Mouse (Mus musculus) left cerebral cortex, adult 8-10 months (tissue): ENCODE measurements around the gene Enox1. TPM values are rescaled to one million over a fixed set of nuclear protein-coding genes. Genes with fewer than 3 reads are reported as not detected.
"Not testable (repeated sequence)": the region's sequence is repeated elsewhere in the genome, so short reads cannot be mapped to it uniquely, and the experiment has no call there.

Experiments
- DNase-seq, 2 experiments: peaks; one replicate each; pipeline ENCODE4 v3.0.0; 2022; ENCODE audit warnings: low spot score in 2 of 2
- total RNA-seq, 4 experiments: library from RNA; stranded (reverse); gene quantifications; 2 replicates each; pipeline ENCODE4 v1.2.4; 2022

The Enox1 gene
- 10 to 100 TPM; 38.1 to 46.3 (median 40.3) TPM for total RNA-seq

- DNase-seq: peak; percentile 74 to 77
Observed at GRCm38 (mm10) chr14:77156222-77156910, at the start of gene Enox1. Enox1 (plus strand) TSS chr14:77156763.

DNA sequence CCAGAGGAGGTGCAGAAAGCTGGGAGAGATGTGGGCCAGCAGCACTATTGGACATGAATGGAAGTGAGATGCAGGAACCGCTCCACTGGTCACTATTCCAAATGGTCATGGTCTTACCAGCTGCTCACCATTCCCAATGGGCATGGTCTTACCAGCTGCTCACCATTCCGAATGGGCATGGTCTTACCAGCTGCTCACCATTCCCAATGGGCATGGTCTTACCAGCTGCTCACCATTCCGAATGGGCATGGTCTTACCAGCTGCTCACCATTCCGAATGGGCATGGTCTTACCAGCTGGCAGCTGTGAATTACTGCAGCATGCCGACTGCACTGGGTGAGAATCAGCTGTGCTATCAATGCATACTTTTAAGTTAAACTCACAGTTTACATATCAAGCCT, 45.9 kb upstream of the Enox1 start:
- DNase-seq: not testable (repeated sequence)

DNA sequence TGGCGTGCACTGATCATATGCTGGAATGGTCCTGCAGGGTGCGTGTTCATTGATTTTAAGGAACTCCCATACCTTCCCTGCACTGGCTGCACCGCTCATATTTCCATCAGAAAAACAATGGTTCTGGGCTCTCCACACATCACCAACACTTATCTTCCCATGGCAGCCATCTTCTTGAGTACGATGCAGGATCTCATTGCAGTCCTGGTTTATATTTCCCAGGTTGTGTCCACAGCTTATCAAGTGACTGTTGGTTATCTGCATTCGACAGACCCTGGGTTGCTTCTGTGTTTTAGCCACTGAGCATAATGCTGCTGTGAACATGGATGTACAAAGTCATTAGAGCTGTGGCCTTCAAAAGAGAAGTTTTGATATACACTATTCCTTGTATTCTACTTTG, 26.0 kb upstream of the Enox1 start:
- DNase-seq: no peak

GRCm38 (mm10) chr14:77136936-77137335, 19.6 kb upstream of the Enox1 start:
- DNase-seq: no peak

- no peak for DNase-seq
Observed at GRCm38 (mm10) chr14:77141324-77142282, 15.0 kb upstream of the Enox1 start.

DNA sequence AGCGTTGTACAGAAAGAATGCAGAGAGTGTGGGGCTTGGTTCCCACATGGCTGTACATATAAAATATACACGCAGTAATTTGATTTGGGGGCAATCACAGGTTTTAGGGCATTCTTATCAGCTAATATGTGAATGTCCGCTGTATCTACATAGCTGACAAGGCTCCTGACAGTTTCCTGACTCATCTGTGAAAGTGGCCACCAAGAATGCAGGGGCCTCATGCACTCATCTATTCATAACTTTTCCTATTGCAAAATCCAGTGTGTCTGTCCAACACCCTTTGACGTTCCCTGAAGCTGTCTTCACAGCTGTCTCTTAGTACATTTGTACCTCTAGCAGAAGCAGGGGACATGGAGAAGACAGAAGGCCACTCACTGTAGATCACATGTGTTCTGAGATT, 11.5 kb upstream of the Enox1 start:
- DNase-seq: no peak

GRCm38 (mm10) chr14:77147635-77148034, 8.9 kb upstream of the Enox1 start:
- DNase-seq: no peak

GRCm38 (mm10) chr14:77150556-77150955, 6.0 kb upstream of the Enox1 start:
- DNase-seq: no peak

DNA sequence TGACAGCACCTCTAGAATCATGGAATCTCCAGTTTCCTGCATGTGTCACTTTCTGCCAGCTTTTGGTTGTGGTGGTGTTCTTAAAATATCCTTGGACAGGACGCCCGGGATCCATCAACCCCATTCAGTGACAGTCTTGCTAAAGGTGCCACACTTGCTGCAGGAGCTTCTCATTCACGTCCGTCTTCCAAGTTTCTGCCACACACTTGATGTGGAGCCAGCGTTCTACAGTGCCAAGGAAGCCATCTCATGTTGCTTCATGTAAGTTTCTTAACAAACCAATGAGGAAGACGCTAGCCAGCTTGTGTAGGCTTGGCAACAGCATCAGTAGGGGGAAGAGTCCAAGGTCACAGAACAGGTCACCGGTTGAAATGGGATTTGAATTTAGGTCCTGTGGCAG, 5.1 kb upstream of the Enox1 start:
- no peak for DNase-seq

- no peak for DNase-seq
Observed at GRCm38 (mm10) chr14:77156911-77157504, 445 bp downstream of the Enox1 start.

DNA sequence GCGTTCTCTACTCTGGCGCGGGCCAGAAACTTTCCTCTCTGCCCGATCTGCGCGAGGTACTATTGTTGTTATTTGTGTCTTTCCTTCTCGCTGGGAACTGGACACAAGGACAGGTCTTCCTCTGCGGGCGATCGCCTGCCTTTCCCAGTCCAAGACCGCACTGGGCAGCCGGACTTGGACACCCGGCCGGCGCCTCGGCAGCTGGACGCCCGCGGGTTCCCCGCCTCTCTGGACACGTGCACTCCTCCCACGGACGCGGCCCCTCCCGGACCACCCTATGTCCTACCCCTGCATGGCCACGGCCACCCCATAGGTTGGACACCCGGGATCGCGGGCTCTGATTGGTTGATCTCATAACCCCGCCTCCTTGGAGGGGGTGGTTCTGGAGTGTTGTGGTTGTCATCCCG, 945 bp downstream of the Enox1 start:
- peak; percentile 74 to 92 for DNase-seq

DNA sequence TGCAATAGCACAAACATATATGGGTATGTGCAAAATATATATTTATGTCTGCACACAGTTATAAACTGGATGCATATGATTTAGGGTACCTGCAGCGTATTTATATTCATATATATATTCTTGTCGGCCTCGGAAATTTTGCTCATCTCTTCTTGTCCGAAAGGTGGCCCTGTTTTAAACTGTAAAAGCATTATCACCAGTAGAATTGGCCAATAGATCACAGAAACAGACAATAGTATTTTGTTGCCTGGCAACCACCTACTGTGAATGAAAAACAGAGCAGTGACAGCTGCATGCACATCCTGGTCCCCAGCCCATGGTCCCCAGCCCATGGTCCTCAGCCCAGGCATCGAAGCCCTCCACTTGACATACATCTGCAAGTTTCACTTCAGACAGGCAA, 2.8 kb downstream of the Enox1 start:
- DNase-seq: no peak

DNA sequence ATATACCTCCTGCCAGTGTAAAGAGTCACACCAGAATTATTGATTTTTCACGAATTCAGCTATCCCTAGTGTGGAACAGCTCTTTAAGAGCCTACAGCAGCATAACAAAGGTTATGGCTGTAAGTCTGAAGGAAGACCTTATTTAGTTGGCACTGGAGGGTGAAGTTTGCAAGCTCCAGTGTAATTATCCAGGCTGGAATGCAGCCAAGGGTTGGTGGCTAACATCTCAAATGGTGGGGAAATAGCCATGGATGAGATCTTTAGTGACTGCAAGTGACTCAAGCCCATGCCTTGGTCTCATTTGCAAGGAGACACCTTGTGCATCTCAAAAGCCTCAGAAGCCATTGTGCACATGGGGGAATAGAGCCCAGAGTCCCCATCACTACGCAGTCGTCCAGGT, 5.9 kb downstream of the Enox1 start:
- no peak for DNase-seq

DNA sequence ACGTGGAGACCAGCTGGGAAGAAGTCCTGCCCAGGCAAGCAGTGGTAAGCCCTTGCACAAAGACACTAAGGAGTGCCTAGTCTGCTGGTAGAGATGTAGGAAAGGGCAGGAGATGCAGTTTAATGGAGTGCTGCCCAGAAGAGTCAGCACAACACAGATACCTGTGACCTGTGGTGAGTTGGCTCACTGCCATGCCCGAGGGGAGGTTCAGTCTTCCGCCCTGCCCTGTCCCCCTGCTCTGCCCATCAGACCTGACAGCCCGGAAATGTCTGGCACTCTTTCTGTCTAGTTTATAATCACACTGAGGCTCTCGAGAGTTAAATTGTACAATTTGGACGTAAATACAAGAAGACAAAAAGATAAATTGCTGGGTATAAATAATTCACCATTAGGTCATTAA, 7.8 kb downstream of the Enox1 start:
- DNase-seq: no peak

DNA sequence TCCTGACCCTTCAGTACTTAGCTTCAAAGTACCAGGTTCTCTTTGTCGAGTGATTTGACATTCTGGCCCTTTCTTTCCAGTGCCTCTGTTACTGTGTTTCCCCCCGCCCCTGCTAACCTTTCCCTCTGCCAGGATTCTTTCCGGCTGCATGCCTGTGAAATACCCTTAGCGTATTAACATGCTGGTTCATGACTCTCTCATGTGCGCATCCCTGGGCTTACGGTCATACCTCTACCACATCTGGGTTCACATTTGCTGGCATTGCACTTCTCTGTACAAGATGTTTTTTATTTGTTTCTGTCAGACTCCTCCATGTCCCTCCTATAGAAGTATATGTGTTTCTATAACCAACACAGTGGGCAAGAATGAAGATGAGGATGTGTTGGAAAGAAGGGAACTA, 11.6 kb downstream of the Enox1 start:
- no peak for DNase-seq

DNA sequence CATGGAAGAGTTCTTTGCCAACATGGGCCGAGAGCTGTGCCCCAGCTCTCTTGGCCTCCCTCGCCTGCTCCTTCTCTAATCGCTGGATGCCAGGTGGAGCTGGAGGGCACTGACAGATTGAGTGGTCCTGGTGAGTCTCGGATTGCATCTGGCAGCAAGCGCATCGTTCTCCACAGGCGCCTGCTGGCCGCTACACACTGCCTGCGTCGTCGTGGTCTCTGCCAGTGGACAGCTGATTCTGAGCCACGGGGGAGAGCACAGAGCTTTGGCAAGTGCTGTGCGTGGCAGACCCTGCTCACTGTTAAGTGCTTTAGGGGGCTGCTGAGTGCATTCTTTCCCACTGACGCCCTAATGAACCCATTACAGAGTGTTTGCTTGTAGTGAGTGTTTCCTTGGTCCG, 17.9 kb downstream of the Enox1 start:
- no peak for DNase-seq

GRCm38 (mm10) chr14:77174931-77175330, 18.4 kb downstream of the Enox1 start:
- DNase-seq: no peak

DNA sequence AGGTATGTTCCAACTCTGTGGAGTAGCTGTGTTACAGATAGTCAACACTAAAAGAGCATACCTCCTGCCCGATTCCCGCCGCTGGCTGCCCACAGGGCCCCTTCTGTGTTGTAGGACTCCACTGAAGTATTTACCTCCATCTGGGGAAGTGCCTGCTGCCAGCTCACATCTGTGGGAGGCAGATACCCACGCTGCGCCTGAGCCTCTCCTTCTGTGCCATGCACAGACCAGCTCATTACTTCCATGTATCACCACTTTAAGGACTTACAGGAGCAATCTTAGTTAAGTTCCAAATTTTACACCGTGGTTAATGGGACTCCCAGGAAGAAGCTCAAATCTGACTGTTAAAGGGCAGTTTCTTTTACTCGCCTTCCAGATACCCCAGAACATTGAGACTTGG, 23.7 kb downstream of the Enox1 start:
- peak in 1 of 2 experiments; percentile 76 for DNase-seq

GRCm38 (mm10) chr14:77180753-77181374, 24.3 kb downstream of the Enox1 start:
- DNase-seq: no peak

- DNase-seq: no peak
Observed at GRCm38 (mm10) chr14:77183491-77183890, 26.9 kb downstream of the Enox1 start.

DNA sequence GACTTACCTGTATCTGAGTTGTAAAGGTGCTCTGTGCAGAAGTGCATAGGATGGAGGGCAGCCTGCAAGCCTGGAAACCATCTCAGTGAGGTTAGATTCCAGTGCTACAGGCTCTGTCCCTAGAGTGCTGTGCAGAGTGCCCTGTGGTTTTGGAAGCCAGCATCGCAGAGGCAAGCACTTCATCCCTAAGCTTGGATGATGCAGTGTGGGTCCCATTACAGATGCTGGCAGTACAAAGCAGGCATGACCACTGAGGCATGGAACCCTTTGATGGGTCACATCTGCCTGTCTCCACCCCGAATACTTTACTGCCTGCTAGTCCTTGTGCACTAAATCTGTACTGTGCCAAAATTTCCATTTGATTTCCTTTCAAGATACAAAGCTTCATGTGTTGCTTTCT, 33.6 kb downstream of the Enox1 start:
- DNase-seq: no peak
